Mouse (Mus musculus) lung, embryonic 16.5 days (tissue): ENCODE results near the gene Zbtb17. TPM values are rescaled to one million over a fixed set of nuclear protein-coding genes. Genes with fewer than 3 reads are reported as not detected.
A peak's percentile ranks its signal among the peaks of the same experiment; 100 is the strongest.

Experiments
- ATAC-seq: fragments of 200-750 bp; cut with Nextera tagmentation; 2 replicates; pipeline ENCODE4 v1.8.0; 2017; ENCODE audit warnings: low read depth, mild to moderate bottlenecking, moderate library complexity
- H3K27ac ChIP-seq: fragments of 300-500 bp; sonication (generic); 2 replicates; pipeline ENCODE4 v1.5.1; 2014; ENCODE audit warnings: mild to moderate bottlenecking, control low read depth, low read length
- H3K27me3 ChIP-seq: fragments of 300-500 bp; sonication (generic); 2 replicates; pipeline ENCODE4 v1.6.1; 2014; ENCODE audit warnings: low read depth, low read length, mixed read lengths; ENCODE audit not compliant: control insufficient read depth, insufficient read depth
- H3K36me3 ChIP-seq: fragments of 300-500 bp; sonication (generic); 2 replicates; pipeline ENCODE4 v1.6.1; 2014; ENCODE audit warnings: low read length; ENCODE audit not compliant: control insufficient read depth, insufficient read depth
- H3K4me1 ChIP-seq: fragments of 300-500 bp; sonication (generic); replicated peaks from 2 replicates; pipeline ENCODE4 v1.6.1; 2014; ENCODE audit warnings: low read length, mixed read lengths; ENCODE audit not compliant: control insufficient read depth, insufficient read depth
- H3K4me2 ChIP-seq: fragments of 300-500 bp; sonication (generic); 2 replicates; pipeline ENCODE4 v1.6.1; 2014; ENCODE audit warnings: low read depth, low read length, control low read depth
- H3K4me3 ChIP-seq: fragments of 300-500 bp; sonication (generic); 2 replicates; pipeline ENCODE4 v1.5.1; 2014; ENCODE audit warnings: mild to moderate bottlenecking, low read length, control low read depth
- H3K9ac ChIP-seq: fragments of 300-500 bp; sonication (generic); 2 replicates; pipeline ENCODE4 v1.6.1; 2014; ENCODE audit warnings: low read length, control low read depth
- H3K9me3 ChIP-seq: fragments of 300-500 bp; sonication (generic); 2 replicates; pipeline ENCODE4 v1.6.1; 2016; ENCODE audit warnings: low read length; ENCODE audit not compliant: control insufficient read depth
- WGBS: fragments of 180-500 bp; shearing (Covaris S2); extraction: QIAGEN DNeasy Blood & Tissue Kit; methylation state at CpG from one replicate; pipeline ENCODE4 v1.1.7; 2014; 5-methylcytosine and 5-hydroxymethylcytosine counted together
- polyA plus RNA-seq: library from polyadenylated mRNA; unstranded; fragments of >200 nt; fragmentation: Nextera tagmentation; extraction: Ambion mirVana; gene quantifications from 2 replicates; pipeline ENCODE4 v1.2.1, GENCODE M21; 2015

The Zbtb17 gene
- polyA plus RNA-seq, 1 experiment from 2014 or later: 30.6 TPM

- ATAC-seq: no peak
- H3K27me3 ChIP-seq: no peaks in the 10 kb centered on the region
- no peak overlapping the region for H3K4me3 ChIP-seq
- H3K9ac ChIP-seq: no peak overlapping the region
- H3K4me1 ChIP-seq: no peaks in the 10 kb centered on the region
- H3K36me3 ChIP-seq: no peaks in the 10 kb centered on the region
- no peaks in the 10 kb centered on the region for H3K9me3 ChIP-seq
- no peak overlapping the region for H3K4me2 ChIP-seq
- no peak overlapping the region for H3K27ac ChIP-seq
- 80% methylated on average over 18 of the region's 18 CpGs for WGBS
These were observed 11.3 kb upstream of the Zbtb17 start for GRCm38 (mm10) chr4:141433191-141433590.

DNA sequence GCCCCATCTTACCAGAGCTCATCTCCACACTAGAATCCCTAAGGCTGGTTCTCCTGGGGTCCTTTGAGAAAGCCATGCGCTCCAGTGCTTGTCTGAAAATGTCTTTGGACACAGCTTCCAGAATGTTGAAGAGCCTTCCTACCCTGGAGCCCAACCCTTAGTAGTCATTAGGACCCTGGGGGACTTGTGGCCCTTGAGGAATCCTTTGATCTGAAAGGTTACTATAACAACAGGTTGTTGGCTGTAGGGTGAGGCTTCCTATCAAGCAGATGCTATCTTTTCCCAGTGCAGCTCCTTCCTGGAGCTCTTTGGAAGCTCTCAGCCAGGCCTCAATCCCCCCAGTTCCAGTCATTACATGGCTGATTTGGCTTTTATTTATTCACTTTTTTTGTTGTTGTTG lies 8.5 kb upstream of the Zbtb17 start, which contains the start of gene Srarp:
Srarp (minus strand) TSS at position 132 of the 400 bp plus-strand sequence.
- no peaks in the 10 kb centered on the region for H3K4me1 ChIP-seq
- no peak within 1 kb of the TSS for H3K9ac ChIP-seq
- H3K9me3 ChIP-seq: no peaks in the 10 kb centered on the region
- H3K27ac ChIP-seq: no peak within 1 kb of the TSS
- no peaks in the 10 kb centered on the region for H3K36me3 ChIP-seq
- H3K27me3 ChIP-seq: no peaks in the 10 kb centered on the region
- WGBS: 82% methylated on average over 1 of the region's 1 CpGs
- H3K4me2 ChIP-seq: no peak within 1 kb of the TSS
- H3K4me3 ChIP-seq: no peak within 1 kb of the TSS
- ATAC-seq: no peak

- no peak overlapping the region for H3K4me3 ChIP-seq
- WGBS: 73% methylated on average over 12 of the region's 12 CpGs
- H3K9ac ChIP-seq: no peak overlapping the region
- H3K4me1 ChIP-seq: peaks cover 4% of the 10 kb centered on the region
- no peaks in the 10 kb centered on the region for H3K36me3 ChIP-seq
- H3K27ac ChIP-seq: no peak overlapping the region
- ATAC-seq: no peak
- H3K4me2 ChIP-seq: no peak overlapping the region
- H3K9me3 ChIP-seq: no peaks in the 10 kb centered on the region
- no peaks in the 10 kb centered on the region for H3K27me3 ChIP-seq
These were observed 5.2 kb upstream of the Zbtb17 start for GRCm38 (mm10) chr4:141439083-141439803.

- H3K36me3 ChIP-seq: no peaks in the 10 kb centered on the region
- H3K9me3 ChIP-seq: no peaks in the 10 kb centered on the region
- H3K27ac ChIP-seq: no peak overlapping the region
- peaks cover 12% of the 10 kb centered on the region for H3K4me1 ChIP-seq
- no peak for ATAC-seq
- no peak overlapping the region for H3K9ac ChIP-seq
- H3K27me3 ChIP-seq: no peaks in the 10 kb centered on the region
- no peak overlapping the region for H3K4me2 ChIP-seq
- H3K4me3 ChIP-seq: no peak overlapping the region
These were observed 3.6 kb upstream of the Zbtb17 start for GRCm38 (mm10) chr4:141440877-141441276.

DNA sequence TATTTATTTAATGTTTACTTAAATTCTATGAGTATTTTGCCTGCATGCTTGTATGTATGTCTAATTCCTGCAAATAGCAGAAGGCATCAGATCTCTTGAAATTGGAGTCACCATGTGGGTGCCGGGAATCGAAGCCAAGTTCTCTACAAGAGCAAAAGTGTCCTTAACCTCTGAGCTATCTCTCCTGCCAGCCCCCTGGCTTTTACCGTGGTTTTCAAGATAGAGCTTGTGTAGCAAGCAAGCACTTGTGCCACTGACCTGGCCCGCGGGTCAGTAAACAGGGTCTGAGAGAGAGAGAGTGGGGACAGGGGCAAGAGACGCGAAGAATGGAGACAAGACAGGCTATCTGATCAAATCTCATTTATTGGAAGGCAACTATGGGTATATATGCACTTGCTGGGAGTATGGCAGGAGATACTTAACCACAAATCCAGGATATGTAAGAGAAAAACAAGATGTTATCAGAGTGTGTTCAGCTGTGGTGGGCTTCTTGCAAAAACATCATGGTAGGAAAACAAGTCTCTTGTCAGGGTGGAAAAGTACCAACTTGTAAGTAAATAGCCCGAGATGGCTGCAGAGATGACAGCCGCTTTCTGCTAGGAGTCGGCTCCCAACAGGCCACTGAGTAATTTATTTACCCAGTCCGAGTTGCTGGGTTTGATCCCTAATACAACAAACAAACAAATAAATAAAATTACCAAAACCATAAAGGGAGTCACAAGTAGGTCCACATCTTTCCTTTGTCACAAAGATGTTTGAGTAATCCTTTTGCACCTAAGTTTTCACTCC lies 619 bp upstream of the Zbtb17 start:
- Histone ChIP-seq H3K36me3 (peaks cover 5% of the 10 kb centered on the region; the same call in 1 of the 2 replicates), H3K4me2 (peak overlapping the region; percentile 70), H3K9me3 (no peaks in the 10 kb centered on the region), H3K27ac (no peak overlapping the region), H3K9ac (peak overlapping the region; percentile 94), H3K4me3 (peak overlapping the region; percentile 96), H3K27me3 (no peaks in the 10 kb centered on the region), H3K4me1 (peaks cover 13% of the 10 kb centered on the region)
- 34% methylated on average over 11 of the region's 11 CpGs for WGBS
- ATAC-seq: no peak

- no peaks in the 10 kb centered on the region for H3K27me3 ChIP-seq
- H3K4me1 ChIP-seq: peaks cover 13% of the 10 kb centered on the region
- H3K9me3 ChIP-seq: no peaks in the 10 kb centered on the region
- ATAC-seq: no peak
- H3K4me2 ChIP-seq: peak overlapping the region; percentile 80
- peak overlapping the region; percentile 96 for H3K4me3 ChIP-seq
- H3K27ac ChIP-seq: no peak overlapping the region
- peaks cover 14% of the 10 kb centered on the region for H3K36me3 ChIP-seq
- H3K9ac ChIP-seq: peak overlapping the region; percentile 94
- 10% methylated on average over 14 of the region's 14 CpGs for WGBS
These were observed 870 bp downstream of the Zbtb17 start for GRCm38 (mm10) chr4:141445328-141445720.

GRCm38 (mm10) chr4:141446211-141446610 lies 1.8 kb downstream of the Zbtb17 start:
- Histone ChIP-seq H3K36me3 (peaks cover 14% of the 10 kb centered on the region), H3K4me2 (no peak overlapping the region), H3K27ac (no peak overlapping the region), H3K9me3 (no peaks in the 10 kb centered on the region), H3K9ac (no peak overlapping the region), H3K4me1 (peaks cover 13% of the 10 kb centered on the region), H3K27me3 (no peaks in the 10 kb centered on the region), H3K4me3 (no peak overlapping the region)
- no peak for ATAC-seq
- WGBS: 59% methylated on average over 7 of the region's 7 CpGs

DNA sequence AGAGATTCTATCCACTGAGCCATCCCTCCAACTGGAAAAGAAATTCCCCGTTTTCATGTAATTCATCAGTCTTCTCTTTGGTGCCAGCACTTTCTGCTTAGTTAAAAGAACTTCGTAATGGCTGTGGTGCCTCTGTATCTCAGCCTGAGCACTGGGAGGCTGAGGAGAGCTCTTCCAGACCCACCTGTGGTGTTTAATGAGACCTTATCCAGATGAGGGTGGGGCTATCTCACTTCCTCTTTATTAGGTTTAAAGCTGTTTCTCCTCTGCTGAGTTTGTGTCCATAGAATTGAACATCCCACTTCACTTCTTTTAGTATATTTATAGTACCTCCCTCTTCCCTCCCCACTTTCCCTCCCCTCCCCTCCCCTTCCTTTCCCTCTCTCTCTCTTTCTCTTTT lies 6.8 kb downstream of the Zbtb17 start:
- no peak for ATAC-seq
- Histone ChIP-seq H3K9me3 (no peaks in the 10 kb centered on the region), H3K27ac (no peak overlapping the region), H3K4me3 (no peak overlapping the region), H3K4me1 (no peaks in the 10 kb centered on the region), H3K4me2 (no peak overlapping the region), H3K9ac (no peak overlapping the region), H3K36me3 (peaks cover 16% of the 10 kb centered on the region), H3K27me3 (no peaks in the 10 kb centered on the region)
- WGBS: 77% methylated on average over 2 of the region's 2 CpGs

GRCm38 (mm10) chr4:141451916-141452450 lies 7.5 kb downstream of the Zbtb17 start:
- no peak for ATAC-seq
- no peak overlapping the region for H3K4me3 ChIP-seq
- H3K4me1 ChIP-seq: no peaks in the 10 kb centered on the region
- peaks cover 16% of the 10 kb centered on the region for H3K36me3 ChIP-seq
- no peak overlapping the region for H3K27ac ChIP-seq
- no peaks in the 10 kb centered on the region for H3K27me3 ChIP-seq
- WGBS: 90% methylated on average over 9 of the region's 9 CpGs
- no peak overlapping the region for H3K4me2 ChIP-seq
- H3K9ac ChIP-seq: no peak overlapping the region
- no peaks in the 10 kb centered on the region for H3K9me3 ChIP-seq
